ENCODE assay signal across 10 mouse cellular contexts in the genomic region with DNA sequence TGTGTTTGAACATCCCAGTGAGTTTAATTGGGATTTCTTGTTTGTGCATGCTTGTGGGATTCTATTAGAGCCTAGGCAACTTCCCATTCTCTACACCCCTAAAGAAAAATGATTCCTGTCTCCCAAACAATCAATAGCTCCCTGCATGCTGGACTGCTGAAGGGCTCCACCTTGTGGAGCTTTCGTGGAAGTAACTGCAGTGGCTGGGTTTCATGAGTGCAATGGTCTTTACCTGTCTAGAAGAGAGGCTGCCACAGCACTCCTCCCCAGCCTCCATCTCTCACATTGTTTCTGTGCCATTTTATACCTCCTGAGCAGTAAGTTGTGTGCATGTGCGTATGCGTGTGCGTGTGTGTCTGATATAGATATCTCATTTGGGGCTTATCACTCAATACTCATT. TPM values are rescaled to one million over a fixed set of nuclear protein-coding genes. Genes with fewer than 3 reads are reported as not detected.
DNase-seq lines count a peak whose midpoint lies in the region; ATAC-seq and TF ChIP-seq lines count a peak whose summit lies in the region.
"Had no signal": no experiment of that assay in that cellular context is flagged by ENCODE, and none has a peak within 500 bp of the region (broad histone marks: within the 10 kb centered on the region; RNA-seq: fewer than 3 reads in every experiment).

No protein-coding gene starts in this region.

- H3K36me3 ChIP-seq in kidney, adult 2 months (ENCODE audit: control insufficient read depth, insufficient read depth, low read length): no peaks in the 10 kb centered on the region
- no peaks in the 10 kb centered on the region for H3K36me3 ChIP-seq in kidney, embryonic 14.5 days (ENCODE audit: control insufficient read depth, insufficient read depth, low read length)
- H3K36me3 ChIP-seq in stomach, embryonic 14.5 days (ENCODE audit: control insufficient read depth, insufficient read depth, low read length): no peaks in the 10 kb centered on the region
- H3K36me3 ChIP-seq: midbrain, embryonic 12.5 days had no signal

- no peaks in the 10 kb centered on the region for H3K4me1 ChIP-seq in kidney, adult 2 months (ENCODE audit: control insufficient read depth, insufficient read depth, low read length)
- no peaks in the 10 kb centered on the region for H3K4me1 ChIP-seq in kidney, embryonic 14.5 days (ENCODE audit: control insufficient read depth, insufficient read depth, low read length)
- no peaks in the 10 kb centered on the region for H3K4me1 ChIP-seq in cerebellum, adult 2 months (ENCODE audit: control insufficient read depth, insufficient read depth, low read length)
- no peaks in the 10 kb centered on the region for H3K4me1 ChIP-seq in stomach, embryonic 14.5 days (ENCODE audit: control insufficient read depth, insufficient read depth, low read length)
- H3K4me1 ChIP-seq: midbrain, embryonic 12.5 days had no signal

- TF ChIP-seq POLR2A in kidney, adult 2 months (IDR thresholded peaks at IDR 0.05; ENCODE audit: low read depth, low read length): no peak
- no peak for TF ChIP-seq POLR2A in cerebellum, adult 2 months (IDR thresholded peaks at IDR 0.05; ENCODE audit: borderline replicate concordance, insufficient read depth, low read length)

- no peak overlapping the region for H3K9ac ChIP-seq in kidney, embryonic 14.5 days (ENCODE audit: low read depth, low read length)
- no peak overlapping the region for H3K9ac ChIP-seq in stomach, embryonic 14.5 days (replicated peaks; ENCODE audit: low read depth, low read length)
- H3K9ac ChIP-seq: midbrain, embryonic 12.5 days had no signal

- H3K27me3 ChIP-seq in kidney, adult 2 months (replicated peaks; ENCODE audit: control insufficient read depth, insufficient read depth, low read length): no peaks in the 10 kb centered on the region
- H3K27me3 ChIP-seq in kidney, embryonic 14.5 days (ENCODE audit: control insufficient read depth, insufficient read depth, low read length): no peaks in the 10 kb centered on the region
- no peaks in the 10 kb centered on the region for H3K27me3 ChIP-seq in cerebellum, adult 2 months (ENCODE audit: control insufficient read depth, insufficient read depth, low read length)
- no peaks in the 10 kb centered on the region for H3K27me3 ChIP-seq in stomach, embryonic 14.5 days (ENCODE audit: control insufficient read depth, insufficient read depth, low read length)

- WGBS in kidney, adult 2 months: 38% methylated on average over 4 of the region's 4 CpGs
- 36% methylated on average over 4 of the region's 4 CpGs for WGBS in kidney, embryonic 14.5 days
- 37% methylated on average over 4 of the region's 4 CpGs for WGBS in cerebellum, adult 2 months
- WGBS in stomach, embryonic 14.5 days: 34% methylated on average over 4 of the region's 4 CpGs

- no peak overlapping the region for H3K4me3 ChIP-seq in kidney, adult 2 months (ENCODE audit: insufficient read depth, low read depth, low read length)
- no peak overlapping the region for H3K4me3 ChIP-seq in kidney, embryonic 14.5 days (ENCODE audit: low read length)
- no peak overlapping the region for H3K4me3 ChIP-seq in cerebellum, adult 2 months (replicated peaks; ENCODE audit: insufficient read depth, low read depth, low read length)
- H3K4me3 ChIP-seq in stomach, embryonic 14.5 days (ENCODE audit: low read depth, low read length): no peak overlapping the region
- H3K4me3 ChIP-seq: erythroblast, embryonic 14.5 days; midbrain, embryonic 12.5 days had no signal

- DNase-seq in kidney, adult 2 months: peak; percentile 69
- DNase-seq in MN1 (ENCODE audit: low spot score): peak; percentile 57
- peak; percentile 64 to 67 for DNase-seq in cerebellum, adult 2 months
- DNase-seq in frontal cortex, postnatal 25 days (ENCODE audit: low spot score in 2 of 2): peak; percentile 27 to 37
- DNase-seq in layer of hippocampus, adult 9-11 months: peak; percentile 45
- DNase-seq in mesoderm, embryonic 11.5 days (ENCODE audit: low read depth, low spot score): peak; percentile 70

- no peak overlapping the region for H3K27ac ChIP-seq in kidney, adult 2 months (ENCODE audit: insufficient read depth, low read depth, low read length)
- H3K27ac ChIP-seq in kidney, embryonic 14.5 days (ENCODE audit: low read depth, low read length): no peak overlapping the region
- H3K27ac ChIP-seq in cerebellum, adult 2 months (ENCODE audit: insufficient read depth, low read length): no peak overlapping the region
- no peak overlapping the region for H3K27ac ChIP-seq in stomach, embryonic 14.5 days (ENCODE audit: low read length)
- H3K27ac ChIP-seq: midbrain, embryonic 12.5 days had no signal

- peak; percentile 84 for TF ChIP-seq CTCF in kidney, adult 2 months (conservative IDR thresholded peaks at IDR 0.05; ENCODE audit: insufficient read depth, insufficient read length, low read depth, low read length)
- TF ChIP-seq CTCF in cerebellum, adult 2 months (IDR thresholded peaks at IDR 0.05; ENCODE audit: borderline replicate concordance, insufficient read depth, low read depth, low read length): peak; percentile 74

- no peaks in the 10 kb centered on the region for H3K9me3 ChIP-seq in kidney, embryonic 14.5 days (ENCODE audit: control insufficient read depth, low read length)
- no peaks in the 10 kb centered on the region for H3K9me3 ChIP-seq in stomach, embryonic 14.5 days (ENCODE audit: control insufficient read depth, low read depth, low read length)
- H3K9me3 ChIP-seq: midbrain, embryonic 12.5 days had no signal

- no peak overlapping the region for H3K4me2 ChIP-seq in kidney, embryonic 14.5 days (replicated peaks; ENCODE audit: low read depth, low read length)
- no peak overlapping the region for H3K4me2 ChIP-seq in stomach, embryonic 14.5 days (replicated peaks; ENCODE audit: low read depth, low read length)
- H3K4me2 ChIP-seq: midbrain, embryonic 12.5 days had no signal

- ATAC-seq in kidney, embryonic 14.5 days (ENCODE audit: low FRiP score, low TSS enrichment): no peak
- peak; percentile 42; the same call in 1 of the 2 replicates for ATAC-seq in stomach, embryonic 14.5 days (ENCODE audit: insufficient number of reproducible peaks, insufficient read depth, low FRiP score, low read depth)

RNA-seq across cellular contexts. Expression of a gene that starts 6.0 kb away (rescaled TPM):
- polyA plus RNA-seq in kidney, adult 2 months (2012; rRNA removed): not detected in 2 replicates
- not detected in 2 replicates for polyA plus RNA-seq in kidney, embryonic 14.5 days (2014; fragmentation: Nextera tagmentation; extraction: Ambion mirVana)
- not detected in 2 replicates for polyA plus RNA-seq in cerebellum, adult 2 months (2012; rRNA removed)
- not detected in 2 replicates for polyA plus RNA-seq in stomach, embryonic 14.5 days (2014; fragmentation: Nextera tagmentation; extraction: Ambion mirVana)
- polyA plus RNA-seq: erythroblast, embryonic 14.5 days; midbrain, embryonic 12.5 days had no signal

RNA-seq across cellular contexts. Expression of a gene that starts 18.5 kb away (rescaled TPM):
- 1.1 and 1.5 TPM in 2 replicates for polyA plus RNA-seq in kidney, adult 2 months (2012; rRNA removed)
- polyA plus RNA-seq in kidney, embryonic 14.5 days (2014; fragmentation: Nextera tagmentation; extraction: Ambion mirVana): 1.9 and 2.6 TPM in 2 replicates
- polyA plus RNA-seq in cerebellum, adult 2 months (2012; rRNA removed): 54.9 and 56.2 TPM in 2 replicates
- 7.1 and 7.7 TPM in 2 replicates for polyA plus RNA-seq in stomach, embryonic 14.5 days (2014; fragmentation: Nextera tagmentation; extraction: Ambion mirVana)

RNA-seq across cellular contexts. Expression of a gene that starts 48.5 kb away (rescaled TPM):
- polyA plus RNA-seq in kidney, adult 2 months (2012; rRNA removed): 35.0 and 36.6 TPM in 2 replicates
- 36.0 and 62.8 TPM in 2 replicates for polyA plus RNA-seq in kidney, embryonic 14.5 days (2014; fragmentation: Nextera tagmentation; extraction: Ambion mirVana)
- polyA plus RNA-seq in cerebellum, adult 2 months (2012; rRNA removed): 143 and 150 TPM in 2 replicates
- polyA plus RNA-seq in stomach, embryonic 14.5 days (2014; fragmentation: Nextera tagmentation; extraction: Ambion mirVana): 60.0 and 66.2 TPM in 2 replicates
